Mouse (Mus musculus): ENCODE data around the gene Ssr2. TPM values are rescaled to one million over a fixed set of nuclear protein-coding genes. Genes with fewer than 3 reads are reported as not detected.
A peak's percentile ranks its signal among the peaks of the same experiment; 100 is the strongest.

Gene Ssr2
- polyA plus RNA-seq, 1 experiment from 2014 or later: 271 TPM

GRCm38 (mm10) chr3:88530082-88530864 is 45.4 kb upstream of the Ssr2 start:
- DNase-seq (ENCODE audit: low spot score) (no peak), ATAC-seq (ENCODE audit: low FRiP score, low TSS enrichment) (no peak)
- peak overlapping the region; percentile 38; the same call in 1 of the 2 replicates for H3K9ac ChIP-seq (ENCODE audit: low read length)
- peak overlapping the region; percentile 77 for H3K4me3 ChIP-seq (ENCODE audit: low read depth, low read length)
- peaks cover 5% of the 10 kb centered on the region; the same call in 1 of the 2 replicates for H3K4me1 ChIP-seq (replicated peaks; ENCODE audit: control insufficient read depth, insufficient read depth)
- no peaks in the 10 kb centered on the region for H3K27me3 ChIP-seq (ENCODE audit: control insufficient read depth, insufficient read depth, low read length)
- 21% methylated on average over 11 of the region's 11 CpGs for WGBS
- H3K36me3 ChIP-seq (ENCODE audit: control insufficient read depth, insufficient read depth, low read length): no peaks in the 10 kb centered on the region
- H3K27ac ChIP-seq (replicated peaks): peak overlapping the region; percentile 88; the same call in 1 of the 2 replicates
- H3K4me2 ChIP-seq (replicated peaks; ENCODE audit: low read depth): peak overlapping the region; percentile 92
- TF ChIP-seq CTCF (IDR thresholded peaks at IDR 0.05; ENCODE audit: low read depth) (no peak), EP300 (optimal IDR thresholded peaks at IDR 0.05) (no peak)
- H3K9me3 ChIP-seq (ENCODE audit: control insufficient read depth, low read length): no peaks in the 10 kb centered on the region

GRCm38 (mm10) chr3:88531348-88532298 is 44.1 kb upstream of the Ssr2 start:
- no peak for TF ChIP-seq CTCF (IDR thresholded peaks at IDR 0.05; ENCODE audit: low read depth)
- TF ChIP-seq EP300 (optimal IDR thresholded peaks at IDR 0.05): peak; percentile 4
- Histone ChIP-seq H3K4me3 (ENCODE audit: low read depth, low read length) (peak overlapping the region; percentile 77), H3K9ac (ENCODE audit: low read length) (peak overlapping the region; percentile 77), H3K9me3 (ENCODE audit: control insufficient read depth, low read length) (no peaks in the 10 kb centered on the region), H3K27ac (replicated peaks) (peak overlapping the region; percentile 88), H3K4me2 (replicated peaks; ENCODE audit: low read depth) (peak overlapping the region; percentile 92), H3K36me3 (ENCODE audit: control insufficient read depth, insufficient read depth, low read length) (no peaks in the 10 kb centered on the region), H3K27me3 (ENCODE audit: control insufficient read depth, insufficient read depth, low read length) (no peaks in the 10 kb centered on the region), H3K4me1 (replicated peaks; ENCODE audit: control insufficient read depth, insufficient read depth) (peaks cover 7% of the 10 kb centered on the region; the same call in 1 of the 2 replicates)
- ATAC-seq (ENCODE audit: low FRiP score, low TSS enrichment) (peak; percentile 73), DNase-seq (ENCODE audit: low spot score) (peak; percentile 91)
- 1% methylated on average over 54 of the region's 63 CpGs for WGBS

GRCm38 (mm10) chr3:88532299-88532674 is 43.4 kb upstream of the Ssr2 start, which contains the start of gene Mex3a:
Gene Mex3a (plus strand): TSS chr3:88532395.
- Histone ChIP-seq H3K9ac (ENCODE audit: low read length) (peak within 1 kb of the TSS; percentile 77), H3K27me3 (ENCODE audit: control insufficient read depth, insufficient read depth, low read length) (no peaks in the 10 kb centered on the region), H3K9me3 (ENCODE audit: control insufficient read depth, low read length) (no peaks in the 10 kb centered on the region), H3K4me1 (replicated peaks; ENCODE audit: control insufficient read depth, insufficient read depth) (peaks cover 13% of the 10 kb centered on the region; the same call in 1 of the 2 replicates), H3K27ac (replicated peaks) (peak within 1 kb of the TSS; percentile 88), H3K36me3 (ENCODE audit: control insufficient read depth, insufficient read depth, low read length) (no peaks in the 10 kb centered on the region), H3K4me2 (replicated peaks; ENCODE audit: low read depth) (peak within 1 kb of the TSS; percentile 92), H3K4me3 (ENCODE audit: low read depth, low read length) (peak within 1 kb of the TSS; percentile 77)
- TF ChIP-seq CTCF (IDR thresholded peaks at IDR 0.05; ENCODE audit: low read depth): no peak
- TF ChIP-seq EP300 (optimal IDR thresholded peaks at IDR 0.05): no peak
- no peak for ATAC-seq (ENCODE audit: low FRiP score, low TSS enrichment)
- WGBS: 2% methylated on average over 22 of the region's 31 CpGs
- DNase-seq (ENCODE audit: low spot score): no peak

GRCm38 (mm10) chr3:88532689-88533511 is 42.8 kb upstream of the Ssr2 start:
- Histone ChIP-seq H3K9ac (ENCODE audit: low read length) (peak overlapping the region; percentile 77), H3K36me3 (ENCODE audit: control insufficient read depth, insufficient read depth, low read length) (no peaks in the 10 kb centered on the region), H3K27ac (replicated peaks) (peak overlapping the region; percentile 78), H3K27me3 (ENCODE audit: control insufficient read depth, insufficient read depth, low read length) (no peaks in the 10 kb centered on the region), H3K4me3 (ENCODE audit: low read depth, low read length) (peak overlapping the region; percentile 77), H3K4me2 (replicated peaks; ENCODE audit: low read depth) (peak overlapping the region; percentile 92), H3K9me3 (ENCODE audit: control insufficient read depth, low read length) (no peaks in the 10 kb centered on the region), H3K4me1 (replicated peaks; ENCODE audit: control insufficient read depth, insufficient read depth) (peaks cover 13% of the 10 kb centered on the region; the same call in 1 of the 2 replicates)
- peak; percentile 33 for DNase-seq (ENCODE audit: low spot score)
- TF ChIP-seq EP300 (optimal IDR thresholded peaks at IDR 0.05): no peak
- TF ChIP-seq CTCF (IDR thresholded peaks at IDR 0.05; ENCODE audit: low read depth): no peak
- peak; percentile 13; the same call in 1 of the 2 replicates for ATAC-seq (ENCODE audit: low FRiP score, low TSS enrichment)
- under 1% methylated on average over 40 of the region's 40 CpGs for WGBS

GRCm38 (mm10) chr3:88533706-88534105 is 42.0 kb upstream of the Ssr2 start:
- H3K27ac ChIP-seq (replicated peaks): no peak overlapping the region
- WGBS: 10% methylated on average over 5 of the region's 5 CpGs
- peaks cover 13% of the 10 kb centered on the region; the same call in 1 of the 2 replicates for H3K4me1 ChIP-seq (replicated peaks; ENCODE audit: control insufficient read depth, insufficient read depth)
- peak overlapping the region; percentile 92 for H3K4me2 ChIP-seq (replicated peaks; ENCODE audit: low read depth)
- DNase-seq (ENCODE audit: low spot score) (no peak), ATAC-seq (ENCODE audit: low FRiP score, low TSS enrichment) (no peak)
- H3K27me3 ChIP-seq (ENCODE audit: control insufficient read depth, insufficient read depth, low read length): no peaks in the 10 kb centered on the region
- 0 out of 2 replicates have a peak, but pooled peaks cover 4% of the 10 kb centered on the region for H3K36me3 ChIP-seq (ENCODE audit: control insufficient read depth, insufficient read depth, low read length)
- H3K9me3 ChIP-seq (ENCODE audit: control insufficient read depth, low read length): no peaks in the 10 kb centered on the region
- peak overlapping the region; percentile 77 for H3K4me3 ChIP-seq (ENCODE audit: low read depth, low read length)
- TF ChIP-seq EP300 (optimal IDR thresholded peaks at IDR 0.05) (no peak), CTCF (IDR thresholded peaks at IDR 0.05; ENCODE audit: low read depth) (no peak)
- H3K9ac ChIP-seq (ENCODE audit: low read length): no peak overlapping the region; the same call in 1 of the 2 replicates

Data from stomach, postnatal 0 days (tissue).